Comparison of ENCODE assay signal across 7 mouse cellular contexts in the genomic region with DNA sequence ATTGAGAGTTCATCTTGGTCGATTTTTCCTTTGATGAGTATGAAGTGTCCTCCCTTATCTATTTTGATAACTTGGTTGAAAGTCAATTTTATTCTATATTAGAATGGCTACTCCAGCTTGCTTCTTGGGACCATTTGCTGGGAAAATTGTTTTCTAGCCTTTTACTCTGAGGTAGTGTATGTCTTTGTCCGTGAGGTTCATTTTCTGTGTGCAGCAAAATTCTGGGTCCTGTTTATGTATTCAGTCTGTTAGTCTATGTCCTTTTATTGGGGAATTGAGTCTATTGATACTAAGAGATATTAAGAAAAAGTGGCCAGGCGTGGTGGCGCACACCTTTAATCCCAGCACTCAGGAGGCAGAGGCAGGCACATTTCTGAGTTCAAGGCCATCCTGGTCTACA. TPM values are rescaled to one million over a fixed set of nuclear protein-coding genes. Genes with fewer than 3 reads are reported as not detected.
A peak's percentile ranks its signal among the peaks of the same experiment; 100 is the strongest.
DNase-seq lines count a peak whose midpoint lies in the region; ATAC-seq and TF ChIP-seq lines count a peak whose summit lies in the region.
"Not testable (repeated sequence)": the region's sequence is repeated elsewhere in the genome, so short reads cannot be mapped to it uniquely, and the experiment has no call there.

No protein-coding gene starts in this region.

- not testable (repeated sequence) for ATAC-seq in forebrain, embryonic 15.5 days (replicated peaks); kidney, embryonic 14.5 days (ENCODE audit: low FRiP score, low TSS enrichment)
- 0 out of 2 replicates have a peak, but pooled peaks have one; percentile 6 for ATAC-seq in neural tube, embryonic 13.5 days (ENCODE audit: low read depth)

- not testable (repeated sequence) for H3K79me2 ChIP-seq in liver, adult 2 months (ENCODE audit: control insufficient read depth, insufficient read depth, low read length); macrophage (ENCODE audit: inconsistent target)

- H3K4me1 ChIP-seq in forebrain, embryonic 15.5 days; hindbrain, embryonic 10.5 days (replicated peaks); kidney, embryonic 14.5 days (ENCODE audit: control insufficient read depth, insufficient read depth, low read length); liver, adult 2 months (ENCODE audit: control insufficient read depth, insufficient read depth, low read length); neural tube, embryonic 13.5 days (replicated peaks): not testable (repeated sequence)

- not testable (repeated sequence) for TF ChIP-seq POLR2A in liver, adult 2 months (IDR thresholded peaks at IDR 0.05; ENCODE audit: extremely low read depth, insufficient read depth, low read length)

- not testable (repeated sequence) for H3K9me3 ChIP-seq in forebrain, embryonic 15.5 days; hindbrain, embryonic 10.5 days; kidney, embryonic 14.5 days (ENCODE audit: control insufficient read depth, low read length); neural tube, embryonic 13.5 days

- H3K4me2 ChIP-seq in forebrain, embryonic 15.5 days (replicated peaks): peak overlapping the region; percentile 53
- peak overlapping the region; percentile 45 for H3K4me2 ChIP-seq in kidney, embryonic 14.5 days (replicated peaks; ENCODE audit: low read depth, low read length)
- peak overlapping the region; percentile 61 for H3K4me2 ChIP-seq in neural tube, embryonic 13.5 days

- DNase-seq in embryo, embryonic 9.5 days (ENCODE audit: extremely low spot score): peak; percentile 16
- DNase-seq in hindbrain, embryonic 10.5 days (ENCODE audit: low spot score); liver, adult 2 months (ENCODE audit: extremely low read depth, low read depth, low spot score): not testable (repeated sequence)

- WGBS in forebrain, embryonic 15.5 days: 43% methylated on average over 4 of the region's 4 CpGs
- WGBS in hindbrain, embryonic 10.5 days: 45% methylated on average over 4 of the region's 4 CpGs
- WGBS in kidney, embryonic 14.5 days: 41% methylated on average over 4 of the region's 4 CpGs
- 54% methylated on average over 4 of the region's 4 CpGs for WGBS in liver, adult 2 months
- 63% methylated on average over 4 of the region's 4 CpGs for WGBS in macrophage (ENCODE audit: missing documents)
- 44% methylated on average over 4 of the region's 4 CpGs for WGBS in neural tube, embryonic 13.5 days

- not testable (repeated sequence) for TF ChIP-seq CTCF in liver, adult 2 months (IDR thresholded peaks at IDR 0.05; ENCODE audit: low read depth, low read length)

- H3K27me3 ChIP-seq in forebrain, embryonic 15.5 days; hindbrain, embryonic 10.5 days (ENCODE audit: insufficient read depth, poor library complexity, severe bottlenecking); kidney, embryonic 14.5 days (ENCODE audit: control insufficient read depth, insufficient read depth, low read length); liver, adult 2 months (ENCODE audit: control insufficient read depth, insufficient read depth, low read length); neural tube, embryonic 13.5 days: not testable (repeated sequence)

- H3K27ac ChIP-seq in forebrain, embryonic 15.5 days (replicated peaks); hindbrain, embryonic 10.5 days; kidney, embryonic 14.5 days (ENCODE audit: low read depth, low read length); liver, adult 2 months (replicated peaks; ENCODE audit: insufficient read depth, low read depth, low read length); macrophage; neural tube, embryonic 13.5 days (replicated peaks): not testable (repeated sequence)

- H3K9ac ChIP-seq in forebrain, embryonic 15.5 days (replicated peaks): peak overlapping the region; percentile 35
- H3K9ac ChIP-seq in kidney, embryonic 14.5 days (ENCODE audit: low read depth, low read length); liver, adult 2 months (ENCODE audit: low read depth, low read length): not testable (repeated sequence)
- peak overlapping the region; percentile 57 for H3K9ac ChIP-seq in neural tube, embryonic 13.5 days

- H3K36me3 ChIP-seq in forebrain, embryonic 15.5 days; hindbrain, embryonic 10.5 days; kidney, embryonic 14.5 days (ENCODE audit: control insufficient read depth, insufficient read depth, low read length); liver, adult 2 months (ENCODE audit: control insufficient read depth, insufficient read depth, low read length); macrophage (ENCODE audit: inconsistent target); neural tube, embryonic 13.5 days: not testable (repeated sequence)

- H3K4me3 ChIP-seq in forebrain, embryonic 15.5 days: peak overlapping the region; percentile 39
- H3K4me3 ChIP-seq in hindbrain, embryonic 10.5 days: peak overlapping the region; percentile 45
- H3K4me3 ChIP-seq in kidney, embryonic 14.5 days (ENCODE audit: low read length): peak overlapping the region; percentile 24
- peak overlapping the region; percentile 13; the same call in 1 of the 2 replicates for H3K4me3 ChIP-seq in liver, adult 2 months (ENCODE audit: insufficient read depth, low read depth, low read length)
- H3K4me3 ChIP-seq in macrophage (ENCODE audit: inconsistent target): peak overlapping the region; percentile 16; the same call in 1 of the 2 replicates
- peak overlapping the region; percentile 34 for H3K4me3 ChIP-seq in neural tube, embryonic 13.5 days

RNA-seq across cellular contexts. Expression of a gene that starts 27.8 kb away (rescaled TPM):
- 27.0 and 29.4 TPM in 2 replicates for polyA plus RNA-seq in forebrain, embryonic 15.5 days (2015; fragmentation: Nextera tagmentation; extraction: Ambion mirVana)
- polyA plus RNA-seq in hindbrain, embryonic 10.5 days (2016; fragmentation: Nextera tagmentation; extraction: Ambion mirVana): 25.9 and 26.4 TPM in 2 replicates
- polyA plus RNA-seq in kidney, embryonic 14.5 days (2014; fragmentation: Nextera tagmentation; extraction: Ambion mirVana): 37.1 and 38.1 TPM in 2 replicates
- 25.5 and 28.3 TPM in 2 replicates for total RNA-seq in liver, adult 2 months (2014; rRNA removed)
- 5.3 and 6.0 TPM in 2 replicates for polyA plus RNA-seq in liver, adult 2 months (2012; rRNA removed)
- total RNA-seq in macrophage (2018; cell fraction: chromatin; rRNA removed): 10 to 100 TPM; 13.5 to 41.1 (median 30.7) TPM
- 10 to 100 TPM in 24 of 26 experiments, 1 to 10 TPM in 2; 6.9 to 15.1 (median 12.0) TPM for total RNA-seq in macrophage (2018; cell fraction: cytosol; rRNA removed)
- 10 to 100 TPM in 25 of 26 experiments, 1 to 10 TPM in 1; 9.7 to 51.8 (median 20.3) TPM for total RNA-seq in macrophage (2018; cell fraction: nucleus; rRNA removed)
- 9.3 to 25.6 TPM (median 18.1 TPM) in 3 replicates for polyA plus RNA-seq in macrophage (2018)
- polyA plus RNA-seq in neural tube, embryonic 13.5 days (2015; fragmentation: Nextera tagmentation; extraction: Ambion mirVana): 24.9 and 27.9 TPM in 2 replicates

RNA-seq across cellular contexts. Expression of a gene that starts 56.2 kb away (rescaled TPM):
- polyA plus RNA-seq in forebrain, embryonic 15.5 days (2015; fragmentation: Nextera tagmentation; extraction: Ambion mirVana): 34.1 and 39.5 TPM in 2 replicates
- polyA plus RNA-seq in hindbrain, embryonic 10.5 days (2016; fragmentation: Nextera tagmentation; extraction: Ambion mirVana): 31.6 and 55.2 TPM in 2 replicates
- polyA plus RNA-seq in kidney, embryonic 14.5 days (2014; fragmentation: Nextera tagmentation; extraction: Ambion mirVana): 6.9 and 8.2 TPM in 2 replicates
- total RNA-seq in liver, adult 2 months (2014; rRNA removed): 0.34 and 0.46 TPM in 2 replicates
- 0.05 and 0.07 TPM in 2 replicates for polyA plus RNA-seq in liver, adult 2 months (2012; rRNA removed)
- total RNA-seq in macrophage (2018; cell fraction: chromatin; rRNA removed): under 1 TPM in 9 of 26 experiments, not detected in 17; 0.26 to 0.76 (median 0.32) TPM
- 1 to 10 TPM in 13 of 26 experiments, under 1 TPM in 13; 0.28 to 1.7 (median 1.0) TPM for total RNA-seq in macrophage (2018; cell fraction: cytosol; rRNA removed)
- under 1 TPM in 18 of 26 experiments, not detected in 8; 0.16 to 0.83 (median 0.33) TPM for total RNA-seq in macrophage (2018; cell fraction: nucleus; rRNA removed)
- 0.49 to 0.96 TPM (median 0.74 TPM) in 3 replicates for polyA plus RNA-seq in macrophage (2018)
- polyA plus RNA-seq in neural tube, embryonic 13.5 days (2015; fragmentation: Nextera tagmentation; extraction: Ambion mirVana): 26.0 and 32.7 TPM in 2 replicates
